Mouse (Mus musculus): ENCODE results near the gene Smpdl3b. TPM values are rescaled to one million over a fixed set of nuclear protein-coding genes. Genes with fewer than 3 reads are reported as not detected.
A peak's percentile ranks its signal among the peaks of the same experiment; 100 is the strongest.

The Smpdl3b gene
- 4.4 TPM in 2 replicates for polyA plus RNA-seq (2014; fragmentation: Nextera tagmentation; extraction: Ambion mirVana)

GRCm38 (mm10) chr4:132756974-132757373 lies at the start of gene Smpdl3b:
Gene Smpdl3b (minus strand): TSS chr4:132757252.
- Histone ChIP-seq H3K27ac (replicated peaks in 1 of 2; ENCODE audit: control insufficient read depth in 1 of 2, insufficient read depth in 1 of 2, low read depth in 2 of 2, low read length in 2 of 2) (no peak within 1 kb of the TSS), H3K27me3 (ENCODE audit: control insufficient read depth, insufficient read depth, low read length) (peaks cover 9% of the 10 kb centered on the region; the same call in 1 of the 2 replicates), H3K4me2 (ENCODE audit: low read length) (peak within 1 kb of the TSS; percentile 98), H3K9ac (ENCODE audit: low read length) (peak within 1 kb of the TSS; percentile 74), H3K9me3 (ENCODE audit: control insufficient read depth, low read length) (no peaks in the 10 kb centered on the region), H3K4me1 (ENCODE audit: control insufficient read depth in 2 of 2, insufficient read depth in 2 of 2, low read length in 2 of 2) (peaks cover 0 to 4% of the 10 kb centered on the region in 2 experiments; a peak in 2 of 4 replicates), H3K36me3 (ENCODE audit: control insufficient read depth, insufficient read depth, low read length) (no peaks in the 10 kb centered on the region), H3K4me3 (ENCODE audit: control insufficient read depth in 1 of 2, insufficient read depth in 1 of 2, low read depth in 1 of 2, low read length in 2 of 2) (peak within 1 kb of the TSS; percentile 51 to 54)
- ATAC-seq (ENCODE audit: insufficient number of reproducible peaks, insufficient read depth, low FRiP score, low read depth) = peak; percentile 69; the same call in 1 of the 2 replicates
- WGBS = under 1% methylated on average over 22 of the region's 22 CpGs

- Histone ChIP-seq H3K4me2 (ENCODE audit: low read length) (no peak overlapping the region), H3K4me1 (ENCODE audit: control insufficient read depth in 2 of 2, insufficient read depth in 2 of 2, low read length in 2 of 2) (peaks cover 8 to 15% of the 10 kb centered on the region in 2 experiments), H3K9me3 (ENCODE audit: control insufficient read depth, low read length) (peaks cover 4% of the 10 kb centered on the region; the same call in 1 of the 2 replicates), H3K36me3 (ENCODE audit: control insufficient read depth, insufficient read depth, low read length) (no peaks in the 10 kb centered on the region), H3K27me3 (ENCODE audit: control insufficient read depth, insufficient read depth, low read length) (no peaks in the 10 kb centered on the region), H3K4me3 (ENCODE audit: control insufficient read depth in 1 of 2, insufficient read depth in 1 of 2, low read depth in 1 of 2, low read length in 2 of 2) (no peak overlapping the region), H3K9ac (ENCODE audit: low read length) (no peak overlapping the region), H3K27ac (replicated peaks in 1 of 2; ENCODE audit: control insufficient read depth in 1 of 2, insufficient read depth in 1 of 2, low read depth in 2 of 2, low read length in 2 of 2) (no peak overlapping the region)
- ATAC-seq (ENCODE audit: insufficient number of reproducible peaks, insufficient read depth, low FRiP score, low read depth) = no peak
- WGBS = 88% methylated on average over 7 of the region's 7 CpGs
Observed at GRCm38 (mm10) chr4:132806620-132807191, 49.7 kb upstream of the Smpdl3b start.

GRCm38 (mm10) chr4:132805599-132806197 lies 48.6 kb upstream of the Smpdl3b start:
- Histone ChIP-seq H3K4me2 (ENCODE audit: low read length) (no peak overlapping the region), H3K9me3 (ENCODE audit: control insufficient read depth, low read length) (no peaks in the 10 kb centered on the region; the same call in 1 of the 2 replicates), H3K4me3 (ENCODE audit: control insufficient read depth in 1 of 2, insufficient read depth in 1 of 2, low read depth in 1 of 2, low read length in 2 of 2) (no peak overlapping the region), H3K9ac (ENCODE audit: low read length) (no peak overlapping the region), H3K36me3 (ENCODE audit: control insufficient read depth, insufficient read depth, low read length) (no peaks in the 10 kb centered on the region), H3K4me1 (ENCODE audit: control insufficient read depth in 2 of 2, insufficient read depth in 2 of 2, low read length in 2 of 2) (peaks cover 8 to 15% of the 10 kb centered on the region in 2 experiments), H3K27me3 (ENCODE audit: control insufficient read depth, insufficient read depth, low read length) (no peaks in the 10 kb centered on the region), H3K27ac (replicated peaks in 1 of 2; ENCODE audit: control insufficient read depth in 1 of 2, insufficient read depth in 1 of 2, low read depth in 2 of 2, low read length in 2 of 2) (0 out of 4 replicates have a peak overlapping the region, but pooled peaks of 1 of the 2 experiments have one; percentile 6)
- WGBS = 55% methylated on average over 12 of the region's 12 CpGs
- ATAC-seq (ENCODE audit: insufficient number of reproducible peaks, insufficient read depth, low FRiP score, low read depth) = no peak

GRCm38 (mm10) chr4:132805146-132805545 lies 48.1 kb upstream of the Smpdl3b start:
- H3K27ac ChIP-seq (replicated peaks in 1 of 2; ENCODE audit: control insufficient read depth in 1 of 2, insufficient read depth in 1 of 2, low read depth in 2 of 2, low read length in 2 of 2) = no peak overlapping the region
- peaks cover 8 to 15% of the 10 kb centered on the region in 2 experiments for H3K4me1 ChIP-seq (ENCODE audit: control insufficient read depth in 2 of 2, insufficient read depth in 2 of 2, low read length in 2 of 2)
- H3K9ac ChIP-seq (ENCODE audit: low read length) = no peak overlapping the region
- H3K27me3 ChIP-seq (ENCODE audit: control insufficient read depth, insufficient read depth, low read length) = no peaks in the 10 kb centered on the region
- no peaks in the 10 kb centered on the region; the same call in 1 of the 2 replicates for H3K9me3 ChIP-seq (ENCODE audit: control insufficient read depth, low read length)
- no peak overlapping the region for H3K4me2 ChIP-seq (ENCODE audit: low read length)
- ATAC-seq (ENCODE audit: insufficient number of reproducible peaks, insufficient read depth, low FRiP score, low read depth) = no peak
- 73% methylated on average over 5 of the region's 5 CpGs for WGBS
- H3K36me3 ChIP-seq (ENCODE audit: control insufficient read depth, insufficient read depth, low read length) = no peaks in the 10 kb centered on the region
- H3K4me3 ChIP-seq (ENCODE audit: control insufficient read depth in 1 of 2, insufficient read depth in 1 of 2, low read depth in 1 of 2, low read length in 2 of 2) = no peak overlapping the region

GRCm38 (mm10) chr4:132804331-132804730 lies 47.3 kb upstream of the Smpdl3b start:
- Histone ChIP-seq H3K9ac (ENCODE audit: low read length) (no peak overlapping the region), H3K36me3 (ENCODE audit: control insufficient read depth, insufficient read depth, low read length) (no peaks in the 10 kb centered on the region), H3K27me3 (ENCODE audit: control insufficient read depth, insufficient read depth, low read length) (no peaks in the 10 kb centered on the region), H3K4me2 (ENCODE audit: low read length) (no peak overlapping the region), H3K9me3 (ENCODE audit: control insufficient read depth, low read length) (no peaks in the 10 kb centered on the region), H3K27ac (replicated peaks in 1 of 2; ENCODE audit: control insufficient read depth in 1 of 2, insufficient read depth in 1 of 2, low read depth in 2 of 2, low read length in 2 of 2) (no peak overlapping the region), H3K4me3 (ENCODE audit: control insufficient read depth in 1 of 2, insufficient read depth in 1 of 2, low read depth in 1 of 2, low read length in 2 of 2) (no peak overlapping the region), H3K4me1 (ENCODE audit: control insufficient read depth in 2 of 2, insufficient read depth in 2 of 2, low read length in 2 of 2) (peaks cover 8 to 15% of the 10 kb centered on the region in 2 experiments)
- WGBS = 94% methylated on average over 6 of the region's 6 CpGs
- ATAC-seq (ENCODE audit: insufficient number of reproducible peaks, insufficient read depth, low FRiP score, low read depth) = no peak

GRCm38 (mm10) chr4:132803876-132804275 lies 46.8 kb upstream of the Smpdl3b start:
- Histone ChIP-seq H3K27ac (replicated peaks in 1 of 2; ENCODE audit: control insufficient read depth in 1 of 2, insufficient read depth in 1 of 2, low read depth in 2 of 2, low read length in 2 of 2) (no peak overlapping the region), H3K4me1 (ENCODE audit: control insufficient read depth in 2 of 2, insufficient read depth in 2 of 2, low read length in 2 of 2) (peaks cover 8 to 15% of the 10 kb centered on the region in 2 experiments), H3K27me3 (ENCODE audit: control insufficient read depth, insufficient read depth, low read length) (no peaks in the 10 kb centered on the region), H3K4me3 (ENCODE audit: control insufficient read depth in 1 of 2, insufficient read depth in 1 of 2, low read depth in 1 of 2, low read length in 2 of 2) (no peak overlapping the region), H3K4me2 (ENCODE audit: low read length) (no peak overlapping the region), H3K9me3 (ENCODE audit: control insufficient read depth, low read length) (no peaks in the 10 kb centered on the region), H3K36me3 (ENCODE audit: control insufficient read depth, insufficient read depth, low read length) (no peaks in the 10 kb centered on the region), H3K9ac (ENCODE audit: low read length) (no peak overlapping the region)
- WGBS = 96% methylated on average over 7 of the region's 7 CpGs
- no peak for ATAC-seq (ENCODE audit: insufficient number of reproducible peaks, insufficient read depth, low FRiP score, low read depth)

- no peak overlapping the region for H3K9ac ChIP-seq (ENCODE audit: low read length)
- no peak overlapping the region for H3K4me3 ChIP-seq (ENCODE audit: control insufficient read depth in 1 of 2, insufficient read depth in 1 of 2, low read depth in 1 of 2, low read length in 2 of 2)
- H3K27ac ChIP-seq (replicated peaks in 1 of 2; ENCODE audit: control insufficient read depth in 1 of 2, insufficient read depth in 1 of 2, low read depth in 2 of 2, low read length in 2 of 2) = no peak overlapping the region
- no peak for ATAC-seq (ENCODE audit: insufficient number of reproducible peaks, insufficient read depth, low FRiP score, low read depth)
- no peaks in the 10 kb centered on the region for H3K27me3 ChIP-seq (ENCODE audit: control insufficient read depth, insufficient read depth, low read length)
- no peak overlapping the region for H3K4me2 ChIP-seq (ENCODE audit: low read length)
- no peaks in the 10 kb centered on the region for H3K36me3 ChIP-seq (ENCODE audit: control insufficient read depth, insufficient read depth, low read length)
- 81% methylated on average over 5 of the region's 5 CpGs for WGBS
- peaks cover 4 to 10% of the 10 kb centered on the region in 2 experiments for H3K4me1 ChIP-seq (ENCODE audit: control insufficient read depth in 2 of 2, insufficient read depth in 2 of 2, low read length in 2 of 2)
- no peaks in the 10 kb centered on the region for H3K9me3 ChIP-seq (ENCODE audit: control insufficient read depth, low read length)
Observed at GRCm38 (mm10) chr4:132803212-132803611, 46.2 kb upstream of the Smpdl3b start.
